In the genomic region with DNA sequence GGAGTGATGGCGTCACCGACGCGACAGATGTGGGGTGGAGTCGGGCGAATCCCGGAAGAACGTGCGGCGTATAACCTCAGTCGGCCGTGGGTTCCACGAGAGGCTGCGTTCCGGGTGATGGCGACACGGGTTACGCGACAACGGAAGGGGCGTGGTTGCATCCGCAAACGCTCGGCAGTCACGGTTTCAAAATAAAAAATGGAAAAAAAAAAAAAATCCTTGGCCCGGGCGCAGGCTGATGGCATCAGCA, we compare ENCODE assay signal across 8 mouse cellular contexts. TPM values are rescaled to one million over a fixed set of nuclear protein-coding genes. Genes with fewer than 3 reads are reported as not detected.
A peak's percentile ranks its signal among the peaks of the same experiment; 100 is the strongest.
DNase-seq lines count a peak whose midpoint lies in the region; ATAC-seq and TF ChIP-seq lines count a peak whose summit lies in the region.

No protein-coding gene starts in this region.

- H3K4me2 ChIP-seq in embryonic facial prominence, embryonic 12.5 days (replicated peaks) = peak overlapping the region; percentile 63
- H3K4me2 ChIP-seq in intestine, embryonic 14.5 days (ENCODE audit: low read length) = peak overlapping the region; percentile 58
- H3K4me2 ChIP-seq in midbrain, embryonic 16.5 days (ENCODE audit: low read length) = peak overlapping the region; percentile 66

- H3K9me3 ChIP-seq in embryonic facial prominence, embryonic 12.5 days = no peaks in the 10 kb centered on the region
- H3K9me3 ChIP-seq in intestine, embryonic 14.5 days (ENCODE audit: control insufficient read depth, low read length) = 0 out of 2 replicates have a peak, but pooled peaks cover 2% of the 10 kb centered on the region
- H3K9me3 ChIP-seq in midbrain, embryonic 16.5 days (replicated peaks; ENCODE audit: control insufficient read depth, low read length, poor library complexity, severe bottlenecking) = no peaks in the 10 kb centered on the region

- H3K27me3 ChIP-seq in embryonic facial prominence, embryonic 12.5 days = no peaks in the 10 kb centered on the region
- H3K27me3 ChIP-seq in intestine, embryonic 14.5 days (replicated peaks; ENCODE audit: control insufficient read depth, insufficient read depth, low read length) = no peaks in the 10 kb centered on the region
- peaks cover under 1% of the 10 kb centered on the region; the same call in 1 of the 2 replicates for H3K27me3 ChIP-seq in midbrain, embryonic 16.5 days (ENCODE audit: control insufficient read depth, insufficient read depth, low read depth, low read length)

- no peak; the same call in 1 of the 2 replicates for ATAC-seq in embryonic facial prominence, embryonic 12.5 days (ENCODE audit: insufficient number of reproducible peaks, insufficient read depth, low FRiP score, low TSS enrichment)
- no peak; the same call in 1 of the 2 replicates for ATAC-seq in intestine, embryonic 14.5 days (replicated peaks; ENCODE audit: low FRiP score, low TSS enrichment, low read depth)
- ATAC-seq in midbrain, embryonic 16.5 days = peak; percentile 46
- no peak for ATAC-seq in activated CD4-positive, CD25-positive, alpha-beta regulatory T cell, adult 4 months

- 0% methylated on average over 27 of the region's 27 CpGs for WGBS in embryonic facial prominence, embryonic 12.5 days
- WGBS in intestine, embryonic 14.5 days = under 1% methylated on average over 27 of the region's 27 CpGs
- under 1% methylated on average over 27 of the region's 27 CpGs for WGBS in midbrain, embryonic 16.5 days

- peak overlapping the region; percentile 68 for H3K9ac ChIP-seq in embryonic facial prominence, embryonic 12.5 days
- peak overlapping the region; percentile 72 for H3K9ac ChIP-seq in intestine, embryonic 14.5 days (ENCODE audit: low read length)
- peak overlapping the region; percentile 76 for H3K9ac ChIP-seq in midbrain, embryonic 16.5 days (ENCODE audit: low read depth, low read length)

- no peak for TF ChIP-seq CTCF in layer of hippocampus, adult 2 months (conservative IDR thresholded peaks at IDR 0.05)

- H3K27ac ChIP-seq in layer of hippocampus, adult 2 months = peak overlapping the region; percentile 97
- H3K27ac ChIP-seq in embryonic facial prominence, embryonic 12.5 days = peak overlapping the region; percentile 98
- H3K27ac ChIP-seq in intestine, embryonic 14.5 days (ENCODE audit: low read depth) = peak overlapping the region; percentile 98
- peak overlapping the region; percentile 95 for H3K27ac ChIP-seq in midbrain, embryonic 16.5 days (ENCODE audit: low read length)

- H3K4me3 ChIP-seq in layer of hippocampus, adult 2 months = peak overlapping the region; percentile 67
- H3K4me3 ChIP-seq in embryonic facial prominence, embryonic 12.5 days = peak overlapping the region; percentile 66
- H3K4me3 ChIP-seq in intestine, embryonic 14.5 days (ENCODE audit: low read depth, low read length) = peak overlapping the region; percentile 55
- peak overlapping the region; percentile 73 for H3K4me3 ChIP-seq in midbrain, embryonic 16.5 days (ENCODE audit: low read depth, low read length)

- no peak for DNase-seq in layer of hippocampus, adult 2 months (ENCODE audit: low spot score in 2 of 2)
- DNase-seq in layer of hippocampus, adult 11-12 months (ENCODE audit: low spot score) = no peak
- DNase-seq in intestine, embryonic 14.5 days (ENCODE audit: low spot score) = peak; percentile 96
- DNase-seq in kidney, postnatal 4 days = no peak
- no peak for DNase-seq in gastrocnemius, postnatal 4 days (ENCODE audit: low spot score in 2 of 2)

- no peaks in the 10 kb centered on the region for H3K36me3 ChIP-seq in embryonic facial prominence, embryonic 12.5 days
- no peaks in the 10 kb centered on the region for H3K36me3 ChIP-seq in intestine, embryonic 14.5 days (ENCODE audit: control insufficient read depth, insufficient read depth, low read length)
- H3K36me3 ChIP-seq in midbrain, embryonic 16.5 days (ENCODE audit: control insufficient read depth, insufficient read depth, low read length) = no peaks in the 10 kb centered on the region

- no peaks in the 10 kb centered on the region for H3K4me1 ChIP-seq in embryonic facial prominence, embryonic 12.5 days
- no peaks in the 10 kb centered on the region for H3K4me1 ChIP-seq in intestine, embryonic 14.5 days (replicated peaks; ENCODE audit: control insufficient read depth, insufficient read depth, low read length)
- H3K4me1 ChIP-seq in midbrain, embryonic 16.5 days (ENCODE audit: control insufficient read depth, insufficient read depth, low read length) = no peaks in the 10 kb centered on the region

RNA-seq across cellular contexts. Expression of a gene that starts 52.5 kb away (rescaled TPM):
- 100 to 1,000 TPM in 1 of 2 experiments, 10 to 100 TPM in 1; 98.4 to 106 TPM for total RNA-seq in layer of hippocampus, adult 2 months (2021)
- 141 and 158 TPM in 2 replicates for polyA plus RNA-seq in embryonic facial prominence, embryonic 12.5 days (2016; fragmentation: Nextera tagmentation; extraction: Ambion mirVana)
- 138 and 148 TPM in 2 replicates for polyA plus RNA-seq in intestine, embryonic 14.5 days (2014; fragmentation: Nextera tagmentation; extraction: Ambion mirVana)
- polyA plus RNA-seq in midbrain, embryonic 16.5 days (2015; fragmentation: Nextera tagmentation; extraction: Ambion mirVana) = 137 and 147 TPM in 2 replicates
- 10 to 100 TPM; 11.5 to 12.8 TPM for polyA plus RNA-seq in activated CD4-positive, CD25-positive, alpha-beta regulatory T cell, adult 4 months (2017; shearing (Covaris generic))
- total RNA-seq in gastrocnemius, postnatal 4 days (2021) = 100 to 1,000 TPM; 139 to 147 TPM
